Mouse (Mus musculus) right cerebral cortex, adult 18-20 months (tissue): ENCODE data around the gene Enoph1.

Experiments
- DNase-seq: peaks from one replicate; pipeline ENCODE4 v3.0.0; 2022; ENCODE audit warnings: mixed read lengths

Enoph1 gene

DNA sequence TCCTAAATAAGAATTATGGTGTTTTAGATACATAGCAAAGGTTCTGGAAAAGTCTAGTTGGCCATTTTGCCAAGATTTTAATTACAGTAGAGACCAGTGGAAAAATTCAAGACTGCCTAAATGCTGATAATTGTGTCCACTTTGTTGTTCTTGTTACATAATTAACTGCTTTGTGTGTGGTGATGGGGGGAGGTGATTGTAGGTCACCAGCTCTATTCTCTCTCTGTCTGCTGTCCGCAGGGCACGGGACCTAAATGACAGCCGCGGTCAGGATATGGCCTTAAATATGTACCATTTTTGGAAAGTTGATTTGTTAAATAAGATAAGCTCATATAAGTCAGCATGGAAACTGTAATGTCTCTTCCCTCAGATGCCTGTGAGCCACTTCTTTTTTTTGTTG, 1.5 kb downstream of the Enoph1 start:
- no peak for DNase-seq

DNA sequence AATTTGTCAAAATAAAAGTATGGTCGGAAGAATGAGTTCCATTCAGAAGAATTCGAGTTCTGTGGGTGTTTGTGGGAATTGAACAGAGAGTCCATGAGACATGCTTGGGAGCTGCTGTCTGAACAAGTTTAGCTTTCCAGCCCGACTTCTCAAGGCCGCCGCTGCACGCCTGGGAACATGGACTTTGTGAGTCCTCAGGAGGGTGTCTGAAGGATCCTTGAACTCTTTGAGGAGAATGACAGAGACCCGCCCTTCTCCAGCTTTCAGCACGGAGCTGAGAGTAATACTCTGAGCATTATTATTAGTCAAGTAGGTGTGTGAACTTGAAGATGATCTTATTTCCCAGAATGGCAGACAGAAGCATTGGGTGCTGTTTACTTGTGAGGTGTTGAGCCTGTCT, 2.7 kb downstream of the Enoph1 start:
- no peak for DNase-seq

DNA sequence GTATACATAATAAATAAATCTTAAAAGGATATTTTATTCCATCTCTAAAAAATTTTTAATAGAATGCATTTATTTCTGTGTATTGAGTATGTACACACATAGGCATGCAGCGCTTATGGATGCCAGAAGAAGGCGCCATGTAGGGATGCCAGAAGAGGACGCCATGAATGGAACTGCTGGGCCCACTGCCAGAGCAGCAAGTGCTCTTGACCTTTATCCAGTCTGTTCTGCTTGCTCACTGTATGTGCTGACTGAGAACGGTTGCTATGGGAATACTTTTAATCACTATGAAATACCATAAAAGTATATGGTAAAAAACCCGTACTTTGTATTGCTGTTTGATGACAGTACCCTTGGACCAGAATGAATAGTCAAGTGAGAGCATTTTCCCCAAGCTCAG, 3.6 kb downstream of the Enoph1 start:
- DNase-seq, result no peak

DNA sequence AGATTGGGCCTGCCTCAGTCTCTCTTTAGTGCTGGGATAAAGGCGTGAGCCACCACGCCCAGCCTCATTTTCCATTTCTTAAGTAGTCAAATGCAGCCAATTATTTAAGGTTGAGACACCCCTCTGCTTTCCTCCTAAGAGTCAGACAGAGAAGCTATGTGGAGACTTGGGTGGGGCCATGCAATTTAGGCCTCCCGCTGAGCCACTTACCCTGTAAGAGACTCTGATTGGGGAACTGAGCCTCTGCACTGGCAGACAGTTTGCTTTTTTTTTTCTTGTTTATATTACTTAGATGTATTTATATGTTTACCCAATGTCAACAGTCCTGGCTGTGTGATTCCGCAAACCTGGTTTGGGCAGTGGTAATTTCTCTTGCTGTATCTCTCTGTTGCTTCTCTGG, 4.2 kb downstream of the Enoph1 start:
- DNase-seq, result no peak

DNA sequence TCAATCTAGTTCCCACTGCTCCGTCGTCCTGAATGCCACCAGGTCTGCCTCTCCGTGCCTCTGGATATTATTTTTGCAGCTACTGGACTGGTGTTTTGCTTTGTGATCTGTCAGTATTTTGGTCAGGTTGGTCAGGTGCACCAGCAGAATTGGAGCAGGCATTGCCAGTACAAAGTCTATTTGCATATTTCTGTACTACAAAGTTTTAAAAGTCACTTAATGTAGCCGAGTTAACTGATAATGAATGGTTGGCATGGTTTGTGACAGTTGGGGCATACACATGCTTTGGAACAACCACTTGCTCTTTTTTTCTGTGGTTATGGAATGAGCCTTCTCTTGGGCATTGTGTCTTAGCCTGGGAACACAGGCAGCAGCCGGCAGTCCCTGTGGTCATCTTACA, 4.8 kb downstream of the Enoph1 start:
- DNase-seq, result no peak

DNA sequence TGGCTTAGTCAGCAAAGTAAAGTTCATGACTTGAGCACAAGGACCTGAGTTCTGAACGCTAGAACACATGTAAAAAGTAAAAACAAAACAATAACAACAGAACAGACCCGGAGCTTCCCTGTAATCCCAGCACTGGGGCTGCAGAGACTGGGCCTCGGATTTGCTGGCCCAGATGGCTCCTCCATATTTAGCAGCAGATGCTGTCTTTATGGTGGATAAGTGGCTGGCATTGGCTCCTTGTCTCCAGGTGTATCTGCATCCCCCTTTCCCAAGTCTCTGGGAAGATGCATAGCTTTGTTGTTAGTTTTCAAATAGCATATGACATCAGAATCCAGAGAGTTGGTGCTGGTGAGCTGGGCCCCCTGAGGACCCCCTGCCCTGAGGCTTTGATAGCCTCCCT, 6.3 kb downstream of the Enoph1 start:
- no peak for DNase-seq

DNA sequence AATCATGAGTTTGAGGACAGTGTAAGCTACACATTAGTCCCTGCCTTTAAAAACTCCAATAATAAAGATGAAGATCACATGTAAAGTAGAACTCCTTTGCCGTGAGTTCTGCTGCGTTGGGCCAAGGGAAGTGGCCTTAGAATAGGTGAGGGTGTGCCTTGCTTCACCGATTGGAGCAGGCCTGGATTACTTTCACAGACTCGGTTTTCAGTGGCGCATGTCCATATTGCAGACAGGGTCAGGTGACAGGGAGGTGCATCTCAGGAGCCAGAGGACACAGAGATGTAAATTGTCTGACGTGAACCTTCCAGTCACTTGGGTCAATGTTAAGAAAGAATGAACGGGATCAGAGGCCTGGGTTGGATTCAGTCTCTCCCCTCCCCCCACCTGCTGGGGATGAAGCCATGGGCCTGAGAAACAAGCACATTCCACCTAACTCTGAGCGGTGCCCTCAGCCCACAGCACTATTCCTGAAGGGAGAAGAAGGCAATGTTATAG, 7.4 kb downstream of the Enoph1 start:
- DNase-seq, result no peak

DNA sequence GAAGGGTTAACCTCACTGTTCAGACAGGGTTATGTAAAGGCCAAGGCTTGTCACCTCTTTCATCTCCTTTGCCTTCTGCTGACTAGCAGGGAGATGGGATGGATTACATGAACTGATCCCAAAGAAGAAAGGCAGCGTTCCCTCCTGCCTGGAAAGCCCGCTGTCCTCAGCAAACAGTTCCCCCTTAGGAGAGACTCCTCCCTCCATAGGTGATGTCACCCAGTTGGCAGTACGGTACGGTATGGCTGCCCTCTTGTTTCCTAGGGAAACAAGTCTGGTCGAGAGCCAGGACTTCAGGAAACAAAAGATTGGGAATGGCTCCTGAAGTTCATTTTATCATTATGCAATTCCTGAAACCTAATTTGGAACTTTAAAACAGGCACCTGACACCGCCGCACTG, 8.1 kb downstream of the Enoph1 start:
- no peak for DNase-seq

DNA sequence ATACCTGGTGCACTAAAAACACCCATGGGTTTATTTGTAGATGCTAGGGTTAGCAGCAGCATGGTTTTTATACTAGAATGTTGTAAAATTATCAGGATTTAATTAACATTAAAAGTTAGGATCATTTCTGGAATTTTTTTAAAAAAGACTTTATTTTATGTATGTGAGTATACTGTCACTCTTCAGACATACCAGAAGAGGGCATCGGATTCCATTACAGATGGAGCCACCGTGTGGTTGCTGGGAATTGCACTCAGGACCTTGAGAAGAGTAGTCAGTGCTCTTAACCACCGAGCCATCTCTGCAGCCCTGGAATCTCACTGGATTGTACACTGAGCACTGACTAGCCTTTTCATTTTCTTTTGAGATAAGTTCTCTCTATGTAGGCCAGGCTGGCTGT, 10.1 kb downstream of the Enoph1 start:
- DNase-seq, result no peak

DNA sequence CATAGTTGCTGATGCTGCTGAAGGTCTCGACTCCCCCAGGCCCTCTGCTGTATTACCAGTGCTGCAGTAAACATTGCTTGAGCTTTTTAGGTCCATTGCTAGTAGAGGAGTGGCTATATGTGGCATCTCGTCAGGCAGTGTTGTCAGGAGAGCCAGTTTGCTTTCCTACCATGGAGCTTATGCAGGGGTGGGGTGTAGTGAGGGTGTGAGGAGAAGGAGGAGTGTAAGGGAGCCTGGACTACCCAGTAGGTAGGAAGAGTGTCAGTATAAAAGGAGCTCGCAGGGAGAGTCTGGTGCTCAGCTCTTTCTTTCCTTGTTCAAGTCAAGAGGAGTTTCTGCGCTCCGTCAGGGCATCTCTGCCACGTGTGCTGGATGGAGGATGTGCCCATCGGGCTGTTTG, 12.9 kb downstream of the Enoph1 start:
- peak; percentile 38 for DNase-seq

DNA sequence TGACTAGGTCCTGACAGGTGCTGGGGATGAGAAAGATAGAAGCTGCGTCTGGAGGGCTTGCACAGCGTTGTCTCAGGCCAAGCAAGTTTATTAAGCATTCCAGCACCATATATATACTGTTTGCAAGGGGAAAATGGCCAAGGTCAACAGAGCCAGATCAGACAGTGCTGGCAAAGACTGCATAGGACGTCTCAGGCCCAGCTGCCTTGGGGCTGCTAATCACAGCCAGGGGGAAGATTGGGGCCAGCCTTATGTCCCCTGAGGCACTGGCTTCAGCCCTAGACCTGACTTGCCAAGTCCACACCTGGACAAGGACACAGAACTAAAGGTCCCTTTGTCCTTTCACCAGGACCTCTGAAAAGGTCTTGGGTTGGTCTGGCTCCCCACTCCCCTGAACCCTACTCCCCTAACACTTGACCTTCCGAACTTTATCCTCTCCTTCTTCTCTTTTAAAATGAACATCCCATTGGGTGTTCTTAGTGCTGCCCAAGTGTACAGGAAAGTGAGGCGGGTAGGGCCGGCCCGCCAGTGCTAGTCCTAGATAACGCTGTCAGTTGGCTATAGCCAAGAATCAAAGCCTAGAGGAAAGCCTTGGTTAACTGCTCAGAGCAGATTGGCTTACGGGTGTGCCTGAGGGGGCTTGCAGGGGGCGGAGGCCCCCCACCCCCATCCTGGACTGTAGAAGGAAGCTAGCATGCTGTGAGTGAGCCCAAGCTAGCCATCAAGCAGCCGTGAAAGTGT, 15.2 kb downstream of the Enoph1 start:
- DNase-seq, result no peak

DNA sequence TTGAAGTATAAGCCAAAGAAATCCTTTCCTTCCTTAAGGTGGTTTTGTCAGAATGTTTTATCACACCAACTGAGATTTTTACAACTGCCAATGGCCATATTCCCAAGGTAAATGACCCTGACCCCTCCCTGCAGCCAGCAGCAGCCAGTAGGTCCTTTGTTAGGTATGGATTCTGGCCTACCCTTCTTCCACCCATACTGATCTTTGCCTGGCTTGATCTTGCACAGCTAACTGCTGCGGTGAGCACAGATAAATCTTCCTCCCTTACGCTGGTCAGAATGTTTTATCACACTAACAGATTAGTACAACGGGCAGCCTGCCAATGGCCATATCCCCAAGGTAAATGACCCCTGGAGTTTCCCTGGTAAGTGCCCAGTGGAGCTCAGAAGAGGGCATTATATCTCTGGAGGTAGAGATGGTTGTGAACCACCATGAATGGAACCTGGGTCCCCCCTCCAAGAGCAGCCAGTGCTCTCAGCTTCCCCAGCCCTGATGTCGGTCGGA, 16.1 kb downstream of the Enoph1 start:
- DNase-seq, result no peak

DNA sequence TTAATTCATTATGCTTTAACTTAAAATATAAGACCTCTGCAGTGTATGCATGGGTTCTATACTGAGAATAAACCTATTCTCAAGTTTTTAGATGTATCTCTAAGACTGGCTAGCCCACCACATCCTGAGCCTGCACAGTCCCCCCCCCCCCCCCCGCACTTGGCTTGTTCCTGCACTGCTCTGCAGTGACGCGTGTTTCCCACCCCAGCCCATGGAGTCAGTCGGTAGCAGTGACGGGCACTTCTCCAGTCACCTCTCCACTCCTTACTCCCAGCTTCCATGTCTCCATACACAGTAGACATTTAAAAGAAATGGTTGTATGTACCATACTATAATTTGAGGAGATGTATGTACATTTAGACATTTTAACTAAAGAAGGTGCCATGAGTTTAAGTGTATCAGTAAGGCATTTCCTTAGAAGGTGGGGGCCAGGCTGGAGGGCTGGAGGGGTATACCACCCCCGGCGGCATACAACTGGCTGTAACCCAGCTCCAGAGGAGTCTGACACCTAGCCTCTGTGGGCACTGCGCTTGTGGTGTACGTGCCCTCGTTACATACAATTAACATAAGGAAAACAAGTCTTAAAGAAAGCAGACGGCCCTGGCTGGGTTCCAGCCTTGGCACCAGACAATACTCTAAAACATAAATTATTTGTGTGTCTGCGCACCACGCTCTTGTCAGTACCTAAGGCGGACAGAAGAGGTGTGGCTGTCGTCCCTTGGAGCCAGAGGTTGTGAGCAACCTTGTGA, 17.9 kb downstream of the Enoph1 start:
- DNase-seq, result no peak

DNA sequence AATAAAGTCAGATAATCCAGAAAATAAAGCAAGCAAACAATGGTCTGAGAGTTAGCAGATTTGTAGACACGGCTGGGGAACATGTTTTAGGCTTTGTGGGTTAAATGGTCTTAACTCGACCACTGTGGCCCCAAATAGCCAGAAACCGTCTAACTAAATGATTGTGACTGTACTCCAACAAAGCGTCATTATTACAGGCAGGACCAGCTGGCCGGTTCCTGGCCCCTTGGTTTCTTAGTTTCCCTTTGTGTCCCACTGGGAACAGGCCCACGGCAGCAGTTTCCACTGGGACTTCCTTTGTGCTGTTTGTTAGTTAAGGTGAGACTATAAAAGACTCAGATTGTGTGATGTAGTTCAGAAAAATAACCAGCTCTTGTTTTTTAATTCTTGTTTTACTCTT, 18.9 kb downstream of the Enoph1 start:
- DNase-seq, result no peak

DNA sequence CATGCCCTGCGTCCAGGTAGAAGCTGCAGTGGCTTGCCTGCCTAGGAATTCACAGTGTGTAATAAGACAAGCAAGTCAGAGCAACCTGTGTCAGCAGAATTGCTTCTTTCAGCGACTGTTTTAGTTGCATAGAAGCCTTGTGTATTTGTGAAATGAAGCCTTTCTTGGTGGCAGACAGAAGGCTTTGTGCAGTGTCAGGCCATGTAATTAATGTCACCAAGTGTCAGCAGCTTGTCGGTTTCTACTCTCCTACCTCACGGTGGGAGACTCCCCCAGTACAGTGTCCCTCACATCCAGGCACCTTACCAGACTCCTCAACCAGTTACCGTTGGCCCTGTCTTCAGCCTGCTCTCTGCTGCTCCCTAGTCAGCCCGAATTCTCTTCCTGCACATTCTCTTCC, 19.5 kb downstream of the Enoph1 start:
- no peak for DNase-seq

DNA sequence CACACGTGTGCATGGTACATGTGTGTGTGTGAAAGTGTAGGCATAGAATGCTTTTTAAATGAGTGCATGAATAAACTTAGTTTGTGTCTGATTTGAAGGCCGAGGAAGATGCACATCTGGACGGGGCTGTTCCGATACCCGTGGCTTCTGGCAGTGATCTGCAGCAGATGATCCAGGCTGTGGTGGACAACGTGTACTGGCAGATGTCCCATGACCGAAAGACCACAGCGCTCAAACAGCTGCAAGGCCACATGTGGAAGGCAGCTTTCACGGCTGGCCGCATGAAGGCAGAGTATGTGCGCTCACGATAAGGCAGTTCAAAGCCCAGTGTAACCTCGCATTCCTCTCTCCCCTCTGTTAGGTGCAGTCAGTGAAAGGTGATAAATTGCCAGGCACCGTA, 21.1 kb downstream of the Enoph1 start:
- DNase-seq, result no peak

DNA sequence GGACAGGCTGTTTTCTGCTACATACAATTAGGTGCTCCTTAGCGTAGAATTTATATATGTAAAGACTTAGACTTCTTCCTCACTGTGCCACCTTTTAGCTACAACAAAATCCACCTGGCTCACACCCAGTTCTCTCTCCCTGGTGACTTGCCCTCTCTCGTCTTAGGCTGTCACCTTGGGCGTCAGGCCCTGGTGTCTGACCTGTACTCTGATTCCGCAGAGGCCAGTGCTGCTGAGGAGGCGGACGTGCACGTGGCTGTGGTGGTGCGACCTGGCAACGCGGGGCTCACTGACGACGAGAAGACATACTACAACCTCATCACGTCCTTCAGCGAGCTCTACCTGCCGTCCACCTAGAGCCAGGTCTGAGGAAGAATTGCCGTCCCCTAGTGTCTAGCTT, 27.8 kb downstream of the Enoph1 start:
- DNase-seq, result no peak

DNA sequence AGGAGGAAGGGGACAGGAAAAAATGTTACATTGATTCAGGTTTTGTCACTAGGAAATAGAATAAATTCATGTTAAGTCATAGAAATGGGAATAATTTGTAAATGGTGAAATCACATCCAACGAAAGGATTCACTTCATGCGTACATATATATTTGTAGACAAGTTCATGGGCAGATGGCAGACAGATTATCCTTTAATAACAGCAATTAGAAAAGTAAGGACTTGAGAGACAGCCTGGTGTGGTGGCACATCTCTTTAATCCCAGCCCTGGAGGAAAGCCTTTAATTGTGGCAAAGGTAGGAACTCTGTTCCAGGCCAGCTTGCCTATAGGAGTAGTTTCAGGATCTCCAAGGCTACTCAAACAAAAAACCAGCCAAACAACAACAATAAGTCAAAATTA, 29.7 kb downstream of the Enoph1 start:
- no peak for DNase-seq

DNA sequence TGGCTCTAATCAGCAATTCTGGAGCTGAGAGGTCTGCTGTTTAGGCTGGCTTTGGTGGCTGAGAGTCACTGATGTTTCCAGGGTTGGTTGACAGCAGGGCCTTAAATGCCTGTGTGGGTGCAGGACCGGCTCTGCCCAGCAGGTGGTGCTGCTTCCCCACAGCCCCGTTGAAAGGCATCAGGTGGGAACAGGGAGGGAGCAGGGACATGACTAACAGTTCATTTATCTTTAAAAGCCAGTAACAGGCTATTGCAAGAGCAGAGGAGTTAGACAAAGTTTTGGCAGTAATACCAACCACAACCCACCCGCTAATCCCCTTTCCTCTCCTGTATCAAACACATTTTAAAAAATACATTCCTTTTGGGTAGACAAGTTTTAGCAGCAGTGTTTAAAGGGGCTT, 30.5 kb downstream of the Enoph1 start:
- DNase-seq, result peak; percentile 79

DNA sequence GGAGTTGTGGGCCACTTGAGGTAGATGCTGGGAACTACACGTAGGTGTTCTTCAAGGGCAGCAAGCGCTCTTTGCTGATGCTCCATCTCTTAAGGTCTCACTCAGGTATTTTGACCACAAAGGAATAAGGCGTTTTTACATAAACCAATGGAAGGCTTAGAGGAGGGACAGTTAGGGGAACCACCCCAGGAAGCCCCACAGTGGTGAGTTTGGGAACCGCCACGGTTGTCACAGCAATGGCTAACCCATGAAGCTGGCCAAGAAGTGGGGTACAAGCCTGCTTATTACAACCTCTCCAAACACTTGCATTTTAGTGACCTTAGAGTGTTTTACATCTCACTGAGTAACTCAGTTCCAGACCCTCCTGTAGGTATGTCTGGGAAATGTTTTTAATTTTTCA, 31.8 kb downstream of the Enoph1 start:
- DNase-seq, result no peak

DNA sequence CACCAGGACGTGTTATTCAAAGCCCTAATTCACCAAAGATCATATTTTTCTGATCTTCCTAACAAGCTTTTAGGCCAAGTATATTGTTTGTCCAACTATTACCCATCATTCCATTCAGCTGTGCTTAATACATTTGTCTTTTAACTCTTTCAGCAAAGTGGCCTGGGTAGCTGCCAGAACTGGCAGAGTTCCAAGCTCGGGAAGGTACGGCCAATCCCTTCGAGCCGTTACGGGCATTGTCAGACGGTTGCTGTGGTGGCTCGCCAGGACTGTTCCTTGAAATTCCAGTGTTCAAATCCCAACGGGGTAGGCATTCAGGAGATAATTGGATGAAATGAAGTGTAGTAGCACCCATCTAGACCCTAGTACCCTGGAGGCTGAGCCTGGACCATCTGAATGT, 32.8 kb downstream of the Enoph1 start:
- no peak for DNase-seq

DNA sequence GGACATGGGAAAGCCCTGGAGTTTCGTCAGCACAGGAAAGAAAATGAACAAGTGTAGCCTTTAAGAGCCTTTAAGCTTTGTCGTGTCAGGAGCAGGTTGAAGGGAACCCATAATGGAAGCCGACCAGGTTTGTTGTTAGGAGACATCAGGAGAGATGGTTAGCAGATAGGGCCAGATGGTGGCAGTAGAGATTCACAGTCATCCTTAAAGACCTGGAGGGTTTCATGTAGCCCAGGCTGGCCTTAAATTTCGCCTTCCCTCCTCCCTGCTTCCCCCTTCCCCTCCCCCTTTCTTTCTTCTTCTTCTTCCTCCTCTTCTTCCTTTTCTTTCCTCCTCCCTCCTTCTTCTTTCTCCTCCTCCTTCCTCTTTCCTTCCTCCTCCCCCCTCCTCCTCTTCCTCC, 34.8 kb downstream of the Enoph1 start:
- peak; percentile 43 for DNase-seq

DNA sequence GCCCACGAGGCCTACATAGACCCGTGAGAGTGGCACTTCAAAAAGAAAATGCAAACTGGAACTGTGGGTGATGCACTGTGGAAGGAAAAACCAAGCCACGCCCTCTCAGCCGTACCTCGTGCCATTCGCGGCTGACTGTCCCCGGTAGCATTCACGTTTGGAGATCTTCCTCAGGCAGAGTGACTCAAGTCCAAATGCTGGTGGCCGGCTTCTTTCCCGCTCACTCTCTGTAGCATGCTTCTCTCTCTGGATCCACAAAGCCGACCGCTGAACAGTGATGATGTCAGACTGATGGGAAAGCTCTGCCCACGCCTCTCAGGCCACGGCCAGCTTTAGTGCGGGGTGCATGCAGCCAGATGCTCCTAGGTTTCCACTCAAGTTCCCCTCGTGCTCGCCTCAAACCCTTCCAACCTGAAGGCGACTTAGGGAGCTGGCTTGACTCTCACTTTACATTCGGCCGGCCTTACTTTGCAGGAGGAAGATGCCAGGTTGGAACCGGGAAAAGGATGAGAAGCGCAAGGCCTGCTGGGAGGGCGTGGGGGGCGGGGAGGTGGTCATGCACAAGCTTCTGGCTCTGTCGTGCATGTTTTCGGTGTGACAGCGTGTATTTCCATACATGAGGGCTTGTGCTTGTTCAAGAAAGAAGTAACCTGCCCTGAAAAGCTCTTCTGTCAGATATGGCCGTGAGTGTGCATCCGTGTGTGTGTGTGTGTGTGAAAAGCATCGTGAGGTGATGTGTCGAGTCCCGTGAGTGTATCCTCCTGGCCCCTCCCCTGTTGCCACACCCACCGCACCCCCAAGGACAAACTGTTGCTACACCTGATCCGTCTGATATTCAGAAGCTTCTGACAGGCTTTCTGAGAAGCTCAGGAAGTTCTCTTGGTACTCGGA, 39.5 kb downstream of the Enoph1 start:
- DNase-seq, result peak; percentile 29
